Mouse (Mus musculus): ENCODE measurements around the gene Zbtb20.
"Not testable (repeated sequence)": the region's sequence is repeated elsewhere in the genome, so short reads cannot be mapped to it uniquely, and the experiment has no call there.

Gene Zbtb20

GRCm38 (mm10) chr16:42910716-42911115 is 35.0 kb downstream of the Zbtb20 start:
- DNase-seq (ENCODE audit: low spot score in 2 of 2) = no peak

- no peak for DNase-seq (ENCODE audit: low spot score in 2 of 2)
Measured at GRCm38 (mm10) chr16:42911326-42911725, 35.6 kb downstream of the Zbtb20 start.

- no peak for DNase-seq (ENCODE audit: low spot score in 2 of 2)
Measured at GRCm38 (mm10) chr16:42911815-42912214, 36.1 kb downstream of the Zbtb20 start.

GRCm38 (mm10) chr16:42913291-42913690 is 37.6 kb downstream of the Zbtb20 start:
- no peak for DNase-seq (ENCODE audit: low spot score in 2 of 2)

- DNase-seq (ENCODE audit: low spot score in 2 of 2) = peak; percentile 73 to 85
Measured at GRCm38 (mm10) chr16:42914457-42915085, 38.9 kb downstream of the Zbtb20 start.

- DNase-seq (ENCODE audit: low spot score in 2 of 2) = no peak
Measured at GRCm38 (mm10) chr16:42919992-42920760, 44.5 kb downstream of the Zbtb20 start.

- DNase-seq (ENCODE audit: low spot score in 2 of 2) = no peak
Measured at GRCm38 (mm10) chr16:42921436-42921835, 45.8 kb downstream of the Zbtb20 start.

- DNase-seq (ENCODE audit: low spot score in 2 of 2) = no peak
Measured at GRCm38 (mm10) chr16:42938211-42938610, 62.5 kb downstream of the Zbtb20 start.

GRCm38 (mm10) chr16:42947016-42947415 is 71.3 kb downstream of the Zbtb20 start:
- DNase-seq (ENCODE audit: low spot score in 2 of 2) = peak in 1 of 2 experiments; percentile 18

- not testable (repeated sequence) for DNase-seq (ENCODE audit: low spot score in 2 of 2)
Measured at GRCm38 (mm10) chr16:42955401-42955800, 79.7 kb downstream of the Zbtb20 start.

GRCm38 (mm10) chr16:42972872-42973271 is 97.2 kb downstream of the Zbtb20 start:
- no peak for DNase-seq (ENCODE audit: low spot score in 2 of 2)

- DNase-seq (ENCODE audit: low spot score in 2 of 2) = no peak
Measured at GRCm38 (mm10) chr16:42998896-42999295, 123.2 kb downstream of the Zbtb20 start.

GRCm38 (mm10) chr16:43026351-43026750 is 150.7 kb downstream of the Zbtb20 start:
- no peak for DNase-seq (ENCODE audit: low spot score in 2 of 2)

GRCm38 (mm10) chr16:43029243-43029642 is 153.6 kb downstream of the Zbtb20 start:
- no peak for DNase-seq (ENCODE audit: low spot score in 2 of 2)

- DNase-seq (ENCODE audit: low spot score in 2 of 2) = no peak
Measured at GRCm38 (mm10) chr16:43035709-43036108, 160.0 kb downstream of the Zbtb20 start.

- DNase-seq (ENCODE audit: low spot score in 2 of 2) = no peak
Measured at GRCm38 (mm10) chr16:43036510-43036909, 160.8 kb downstream of the Zbtb20 start.

GRCm38 (mm10) chr16:43037320-43037719 is 161.6 kb downstream of the Zbtb20 start:
- no peak for DNase-seq (ENCODE audit: low spot score in 2 of 2)

- DNase-seq (ENCODE audit: low spot score in 2 of 2) = no peak
Measured at GRCm38 (mm10) chr16:43045611-43046010, 169.9 kb downstream of the Zbtb20 start.

GRCm38 (mm10) chr16:43046686-43047085 is 171.0 kb downstream of the Zbtb20 start:
- DNase-seq (ENCODE audit: low spot score in 2 of 2) = no peak

GRCm38 (mm10) chr16:43069666-43070295 is 194.1 kb downstream of the Zbtb20 start:
- DNase-seq (ENCODE audit: low spot score in 2 of 2) = no peak

GRCm38 (mm10) chr16:43071875-43072274 is 196.2 kb downstream of the Zbtb20 start:
- DNase-seq (ENCODE audit: low spot score in 2 of 2) = no peak

GRCm38 (mm10) chr16:43072818-43073594 is 197.3 kb downstream of the Zbtb20 start:
- DNase-seq (ENCODE audit: low spot score in 2 of 2) = no peak
